Mouse (Mus musculus) heart, embryonic 16.5 days (tissue): ENCODE results near the gene Dip2b. TPM values are rescaled to one million over a fixed set of nuclear protein-coding genes. Genes with fewer than 3 reads are reported as not detected.
"Not testable (repeated sequence)": the region's sequence is repeated elsewhere in the genome, so short reads cannot be mapped to it uniquely, and the experiment has no call there.

Experiments used
- ATAC-seq: fragments of 200-750 bp; cut with Nextera tagmentation; replicated peaks from 2 replicates; pipeline ENCODE4 v1.8.0; 2017; ENCODE audit warnings: moderate number of reproducible peaks; ENCODE audit not compliant: insufficient read depth, low FRiP score; ENCODE audit errors: extremely low read depth
- H3K27ac ChIP-seq: fragments of 300-500 bp; sonication (generic); 2 replicates; pipeline ENCODE4 v1.5.1; 2014; ENCODE audit warnings: mild to moderate bottlenecking, low read length, control low read depth, moderate library complexity
- H3K27me3 ChIP-seq: fragments of 300-500 bp; sonication (generic); 2 replicates; pipeline ENCODE4 v1.6.1; 2014; ENCODE audit warnings: low read length, mixed read lengths; ENCODE audit not compliant: control insufficient read depth, insufficient read depth
- H3K36me3 ChIP-seq: fragments of 300-500 bp; sonication (generic); 2 replicates; pipeline ENCODE4 v1.6.1; 2014; ENCODE audit not compliant: control insufficient read depth, insufficient read depth
- H3K4me1 ChIP-seq: fragments of 300-500 bp; sonication (generic); 2 replicates; pipeline ENCODE4 v1.6.1; 2014; ENCODE audit warnings: low read length, mixed read lengths; ENCODE audit not compliant: control insufficient read depth, insufficient read depth
- H3K4me2 ChIP-seq: fragments of 300-500 bp; sonication (generic); 2 replicates; pipeline ENCODE4 v1.6.1; 2014; ENCODE audit warnings: low read depth, mild to moderate bottlenecking, control low read depth, low read length
- H3K4me3 ChIP-seq: fragments of 300-500 bp; sonication (generic); 2 replicates; pipeline ENCODE4 v1.5.1; 2014; ENCODE audit warnings: mild to moderate bottlenecking, control low read depth, low read length
- H3K9ac ChIP-seq: fragments of 300-500 bp; sonication (generic); 2 replicates; pipeline ENCODE4 v1.6.1; 2014; ENCODE audit warnings: low read length, control low read depth
- H3K9me3 ChIP-seq: fragments of 300-500 bp; sonication (generic); replicated peaks from 2 replicates; pipeline ENCODE4 v1.6.1; 2016; ENCODE audit warnings: low read length; ENCODE audit not compliant: control insufficient read depth
- WGBS: fragments of 180-500 bp; shearing (Covaris S2); extraction: QIAGEN DNeasy Blood & Tissue Kit; methylation state at CpG from one replicate; pipeline ENCODE4 v1.1.7; 2014; 5-methylcytosine and 5-hydroxymethylcytosine counted together
- polyA plus RNA-seq: library from polyadenylated mRNA; unstranded; fragments of >200 nt; fragmentation: Nextera tagmentation; extraction: Ambion mirVana; gene quantifications from 2 replicates; pipeline ENCODE4 v1.2.1, GENCODE M21; 2015

The Dip2b gene
- polyA plus RNA-seq, 1 experiment from 2014 or later, result 14.1 TPM

DNA sequence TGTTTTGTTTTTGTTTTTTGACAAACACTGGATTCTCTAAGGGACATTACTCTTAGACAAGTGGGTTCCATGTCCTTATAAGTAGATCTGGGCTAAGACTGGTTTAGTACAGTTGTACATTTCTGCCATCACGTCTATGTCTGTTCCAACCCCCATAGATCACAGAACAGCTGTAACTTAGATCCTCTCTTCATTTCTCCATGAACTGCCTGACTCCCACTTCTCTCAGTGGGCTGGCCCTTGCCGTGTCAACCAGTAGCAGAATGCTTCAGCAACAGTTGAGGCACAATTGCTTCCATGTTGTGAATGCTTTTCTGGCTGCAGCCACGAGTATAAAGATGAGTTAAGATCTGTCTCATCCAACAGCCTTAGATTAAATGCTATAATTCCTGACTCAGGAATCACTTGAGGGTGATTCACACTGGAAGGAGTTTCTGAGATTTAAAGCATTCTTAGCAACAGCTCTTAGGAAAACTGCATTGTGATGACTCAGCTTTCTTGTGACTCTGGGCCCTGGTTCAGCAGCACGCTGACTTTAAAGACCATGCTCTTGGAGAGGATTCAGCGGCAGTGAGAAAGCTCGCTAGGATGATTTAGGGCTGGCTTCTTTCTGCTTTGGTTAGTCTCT, 212.8 kb downstream of the Dip2b start:
- WGBS, result 88% methylated on average over 6 of the region's 6 CpGs
- Histone ChIP-seq H3K9ac (no peak overlapping the region), H3K4me1 (no peaks in the 10 kb centered on the region), H3K36me3 (peaks cover 74% of the 10 kb centered on the region), H3K27me3 (no peaks in the 10 kb centered on the region), H3K9me3 (no peaks in the 10 kb centered on the region; the same call in 1 of the 2 replicates), H3K4me2 (no peak overlapping the region), H3K4me3 (no peak overlapping the region), H3K27ac (no peak overlapping the region)
- no peak for ATAC-seq

- Histone ChIP-seq H3K4me3 (no peak overlapping the region), H3K4me1 (peaks cover 2% of the 10 kb centered on the region; the same call in 1 of the 2 replicates), H3K9ac (no peak overlapping the region), H3K4me2 (no peak overlapping the region), H3K36me3 (peaks cover 66% of the 10 kb centered on the region), H3K27me3 (no peaks in the 10 kb centered on the region), H3K9me3 (no peaks in the 10 kb centered on the region; the same call in 1 of the 2 replicates), H3K27ac (no peak overlapping the region)
- WGBS, result 81% methylated on average over 6 of the region's 6 CpGs
- no peak for ATAC-seq
Measured at GRCm38 (mm10) chr15:100256386-100256785, 217.9 kb downstream of the Dip2b start.

DNA sequence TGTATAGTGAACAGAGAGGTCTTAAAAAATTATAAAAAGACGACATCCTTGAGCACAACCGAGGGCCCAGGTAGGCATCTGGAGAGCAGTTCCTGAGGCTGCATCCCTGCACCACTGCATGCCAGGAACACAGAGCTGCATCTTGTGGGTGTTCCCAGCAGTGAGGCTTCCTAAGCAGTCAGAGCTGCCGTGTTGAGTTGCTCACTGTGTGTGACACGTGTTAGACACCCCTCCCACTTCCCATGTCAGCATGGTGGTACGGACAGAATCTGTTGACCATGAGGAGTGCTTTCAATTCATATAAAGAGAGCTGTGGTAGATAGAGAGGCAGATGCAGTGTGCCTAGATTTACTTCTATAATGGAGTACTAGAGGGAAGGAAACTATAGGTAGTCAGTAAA, 218.8 kb downstream of the Dip2b start:
- Histone ChIP-seq H3K9me3 (no peaks in the 10 kb centered on the region), H3K36me3 (peaks cover 61% of the 10 kb centered on the region), H3K4me3 (no peak overlapping the region), H3K4me1 (peaks cover 2% of the 10 kb centered on the region; the same call in 1 of the 2 replicates), H3K4me2 (no peak overlapping the region), H3K9ac (no peak overlapping the region), H3K27me3 (no peaks in the 10 kb centered on the region), H3K27ac (no peak overlapping the region)
- no peak for ATAC-seq
- WGBS, result 78% methylated on average over 5 of the region's 5 CpGs

- peaks cover 50% of the 10 kb centered on the region for H3K36me3 ChIP-seq
- no peak overlapping the region for H3K4me2 ChIP-seq
- H3K27ac ChIP-seq, result no peak overlapping the region
- WGBS, result 94% methylated on average over 7 of the region's 7 CpGs
- ATAC-seq, result no peak
- H3K9ac ChIP-seq, result no peak overlapping the region
- H3K4me1 ChIP-seq, result peaks cover 2% of the 10 kb centered on the region; the same call in 1 of the 2 replicates
- H3K4me3 ChIP-seq, result no peak overlapping the region
- H3K9me3 ChIP-seq, result no peaks in the 10 kb centered on the region
- no peaks in the 10 kb centered on the region for H3K27me3 ChIP-seq
Measured at GRCm38 (mm10) chr15:100258646-100259425, 220.4 kb downstream of the Dip2b start.

GRCm38 (mm10) chr15:100260351-100260750, 221.9 kb downstream of the Dip2b start:
- not testable (repeated sequence) for ATAC-seq, H3K9ac ChIP-seq, H3K9me3 ChIP-seq, H3K4me1 ChIP-seq, H3K27me3 ChIP-seq, H3K27ac ChIP-seq, H3K4me2 ChIP-seq, H3K4me3 ChIP-seq
- peaks cover 35% of the 10 kb centered on the region for H3K36me3 ChIP-seq
- WGBS, result 90% methylated on average over 5 of the region's 7 CpGs

DNA sequence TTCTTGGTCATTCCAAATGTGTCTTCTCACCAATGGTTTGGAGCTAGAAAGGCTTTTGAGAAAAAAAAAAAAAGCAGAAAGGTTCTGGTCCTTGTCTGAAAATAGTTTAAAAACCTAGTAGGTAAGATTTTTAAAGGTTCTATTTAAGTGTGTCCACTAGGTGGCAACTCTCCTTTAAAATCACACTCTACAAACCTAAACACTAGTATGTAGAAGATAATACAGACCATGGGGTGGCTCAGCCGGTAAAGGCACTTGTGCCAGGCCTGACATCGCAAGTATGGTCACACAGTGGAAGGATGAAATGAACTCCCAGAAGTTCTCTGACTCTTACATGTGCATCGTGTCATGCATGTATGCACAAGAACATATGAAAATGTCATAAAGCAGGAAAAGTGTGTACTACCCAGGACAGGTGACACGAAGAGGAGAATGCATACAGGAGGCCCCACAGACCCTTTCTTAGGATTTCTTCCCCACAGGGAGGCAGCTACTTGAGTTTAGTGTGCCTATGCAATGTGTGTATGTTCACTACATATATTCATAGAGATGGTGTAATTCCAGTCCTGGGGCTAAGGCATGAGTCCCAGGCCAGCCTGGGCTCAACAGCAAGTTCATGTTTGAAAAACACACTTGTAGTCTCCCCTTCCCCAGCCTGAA, 224.9 kb downstream of the Dip2b start:
- peaks cover 16% of the 10 kb centered on the region for H3K36me3 ChIP-seq
- WGBS, result 21% methylated on average over 4 of the region's 4 CpGs
- H3K9ac ChIP-seq, result no peak overlapping the region
- H3K27me3 ChIP-seq, result no peaks in the 10 kb centered on the region
- no peak overlapping the region for H3K4me3 ChIP-seq
- H3K9me3 ChIP-seq, result no peaks in the 10 kb centered on the region
- peaks cover 2% of the 10 kb centered on the region; the same call in 1 of the 2 replicates for H3K4me1 ChIP-seq
- no peak overlapping the region for H3K27ac ChIP-seq
- no peak overlapping the region for H3K4me2 ChIP-seq
- no peak for ATAC-seq

- Histone ChIP-seq H3K36me3 (peaks cover 5% of the 10 kb centered on the region; the same call in 1 of the 2 replicates), H3K4me3 (no peak overlapping the region), H3K27ac (no peak overlapping the region), H3K9ac (no peak overlapping the region), H3K27me3 (no peaks in the 10 kb centered on the region), H3K9me3 (no peaks in the 10 kb centered on the region), H3K4me1 (peaks cover 2% of the 10 kb centered on the region; the same call in 1 of the 2 replicates), H3K4me2 (no peak overlapping the region)
- no peak for ATAC-seq
- WGBS, result 74% methylated on average over 4 of the region's 5 CpGs
Measured at GRCm38 (mm10) chr15:100265586-100266325, 227.3 kb downstream of the Dip2b start.

- no peaks in the 10 kb centered on the region for H3K36me3 ChIP-seq
- H3K4me3 ChIP-seq, result no peak overlapping the region
- no peak overlapping the region for H3K27ac ChIP-seq
- H3K27me3 ChIP-seq, result no peaks in the 10 kb centered on the region
- no peak for ATAC-seq
- H3K9ac ChIP-seq, result no peak overlapping the region
- H3K4me2 ChIP-seq, result no peak overlapping the region
- no peaks in the 10 kb centered on the region; the same call in 1 of the 2 replicates for H3K9me3 ChIP-seq
- H3K4me1 ChIP-seq, result no peaks in the 10 kb centered on the region
- 66% methylated on average over 2 of the region's 2 CpGs for WGBS
Measured at GRCm38 (mm10) chr15:100268916-100269315, 230.5 kb downstream of the Dip2b start.
